Mouse (Mus musculus) cortical plate, adult 2 months (tissue): ENCODE data around the gene Ikzf3.

Experiments
- CTCF ChIP-seq: fragments of 200-500 bp; IDR thresholded peaks from 2 replicates; pipeline ENCODE4 v1.5.1; 2011; ENCODE audit warnings: mild to moderate bottlenecking, control low read depth, low read length; ENCODE audit not compliant: insufficient read depth; ENCODE audit errors: extremely low read depth
- POLR2A ChIP-seq: fragments of 200-500 bp; IDR thresholded peaks from 2 replicates; pipeline ENCODE4 v1.6.1; 2011; ENCODE audit warnings: mild to moderate bottlenecking, low read length, control low read depth; ENCODE audit not compliant: insufficient read depth; ENCODE audit errors: extremely low read depth

GRCm38 (mm10) chr11:98547308-98547693, 1.5 kb upstream of the Ikzf3 start:
- no peak for TF ChIP-seq CTCF
- TF ChIP-seq POLR2A: no peak
